Mouse (Mus musculus) kidney, embryonic 14.5 days (tissue): ENCODE results near the gene Bet1l. TPM values are rescaled to one million over a fixed set of nuclear protein-coding genes. Genes with fewer than 3 reads are reported as not detected.
A peak's percentile ranks its signal among the peaks of the same experiment; 100 is the strongest.

Experiments
- ATAC-seq: fragments of 200-750 bp; cut with Nextera tagmentation; 2 replicates; pipeline ENCODE4 v1.8.0; 2017; ENCODE audit warnings: moderate number of reproducible peaks, mild to moderate bottlenecking, moderate TSS enrichment, moderate library complexity; ENCODE audit not compliant: low FRiP score, low TSS enrichment
- H3K27ac ChIP-seq: fragments of 300-500 bp; sonication (generic); 2 replicates; pipeline ENCODE4 v1.5.1; 2014; ENCODE audit warnings: low read depth, mild to moderate bottlenecking, low read length, moderate library complexity, mixed read lengths
- H3K27me3 ChIP-seq: fragments of 300-500 bp; sonication (generic); 2 replicates; pipeline ENCODE4 v1.6.1; 2014; ENCODE audit warnings: mild to moderate bottlenecking, low read length; ENCODE audit not compliant: control insufficient read depth, insufficient read depth
- H3K36me3 ChIP-seq: fragments of 300-500 bp; sonication (generic); 2 replicates; pipeline ENCODE4 v1.6.1; 2014; ENCODE audit warnings: low read length, mixed read lengths; ENCODE audit not compliant: control insufficient read depth, insufficient read depth
- H3K4me1 ChIP-seq: fragments of 300-500 bp; sonication (generic); 2 replicates; pipeline ENCODE4 v1.6.1; 2014; ENCODE audit warnings: low read length, mixed read lengths; ENCODE audit not compliant: control insufficient read depth, insufficient read depth
- H3K4me2 ChIP-seq: fragments of 300-500 bp; sonication (generic); replicated peaks from 2 replicates; pipeline ENCODE4 v1.6.1; 2014; ENCODE audit warnings: low read depth, mild to moderate bottlenecking, low read length
- H3K4me3 ChIP-seq: fragments of 300-500 bp; sonication (generic); 2 replicates; pipeline ENCODE4 v1.5.1; 2014; ENCODE audit warnings: mild to moderate bottlenecking, low read length
- H3K9ac ChIP-seq: fragments of 300-500 bp; sonication (generic); 2 replicates; pipeline ENCODE4 v1.6.1; 2014; ENCODE audit warnings: low read depth, mild to moderate bottlenecking, low read length, moderate library complexity
- H3K9me3 ChIP-seq: fragments of 300-500 bp; sonication (generic); 2 replicates; pipeline ENCODE4 v1.6.1; 2016; ENCODE audit warnings: low read length; ENCODE audit not compliant: control insufficient read depth
- WGBS: fragments of 180-500 bp; shearing (Covaris S2); extraction: QIAGEN DNeasy Blood & Tissue Kit; methylation state at CpG from one replicate; pipeline ENCODE4 v1.1.7; 2014; 5-methylcytosine and 5-hydroxymethylcytosine counted together
- polyA plus RNA-seq: library from polyadenylated mRNA; unstranded; fragments of >200 nt; fragmentation: Nextera tagmentation; extraction: Ambion mirVana; gene quantifications from 2 replicates; pipeline ENCODE4 v1.2.1, GENCODE M21; 2014

Bet1l gene
- polyA plus RNA-seq, 1 experiment from 2014 or later, result 38.6 TPM

- no peak overlapping the region for H3K27ac ChIP-seq
- H3K4me2 ChIP-seq, result peak overlapping the region; percentile 88; the same call in 1 of the 2 replicates
- peaks cover 41% of the 10 kb centered on the region for H3K36me3 ChIP-seq
- peaks cover 15% of the 10 kb centered on the region for H3K4me1 ChIP-seq
- no peak overlapping the region; the same call in 1 of the 2 replicates for H3K4me3 ChIP-seq
- ATAC-seq, result no peak
- 87% methylated on average over 18 of the region's 18 CpGs for whole genome bisulfite sequencing
- H3K9me3 ChIP-seq, result no peaks in the 10 kb centered on the region
- H3K9ac ChIP-seq, result no peak overlapping the region
- H3K27me3 ChIP-seq, result no peaks in the 10 kb centered on the region
Observed at GRCm38 (mm10) chr7:140854483-140854882, 2.9 kb downstream of the Bet1l start.

GRCm38 (mm10) chr7:140853386-140853785 lies 4.0 kb downstream of the Bet1l start:
- peaks cover 14% of the 10 kb centered on the region for H3K4me1 ChIP-seq
- H3K36me3 ChIP-seq, result peaks cover 35% of the 10 kb centered on the region
- no peaks in the 10 kb centered on the region for H3K9me3 ChIP-seq
- no peak overlapping the region for H3K9ac ChIP-seq
- no peak overlapping the region for H3K4me3 ChIP-seq
- H3K4me2 ChIP-seq, result no peak overlapping the region
- H3K27me3 ChIP-seq, result no peaks in the 10 kb centered on the region
- no peak for ATAC-seq
- 86% methylated on average over 9 of the region's 9 CpGs for WGBS
- no peak overlapping the region for H3K27ac ChIP-seq

GRCm38 (mm10) chr7:140851916-140852315 lies 5.5 kb downstream of the Bet1l start:
- 87% methylated on average over 4 of the region's 4 CpGs for WGBS
- Histone ChIP-seq H3K36me3 (peaks cover 35% of the 10 kb centered on the region), H3K27ac (no peak overlapping the region), H3K9me3 (no peaks in the 10 kb centered on the region), H3K4me3 (no peak overlapping the region), H3K4me2 (no peak overlapping the region), H3K27me3 (no peaks in the 10 kb centered on the region), H3K9ac (no peak overlapping the region), H3K4me1 (peaks cover 7% of the 10 kb centered on the region; the same call in 1 of the 2 replicates)
- no peak for ATAC-seq

GRCm38 (mm10) chr7:140848591-140848990 lies 8.8 kb downstream of the Bet1l start:
- no peaks in the 10 kb centered on the region for H3K4me1 ChIP-seq
- WGBS, result 88% methylated on average over 10 of the region's 10 CpGs
- no peaks in the 10 kb centered on the region for H3K27me3 ChIP-seq
- H3K27ac ChIP-seq, result no peak overlapping the region
- no peak overlapping the region for H3K9ac ChIP-seq
- no peak overlapping the region for H3K4me3 ChIP-seq
- H3K9me3 ChIP-seq, result no peaks in the 10 kb centered on the region
- H3K36me3 ChIP-seq, result peaks cover 22% of the 10 kb centered on the region
- no peak overlapping the region for H3K4me2 ChIP-seq
- no peak for ATAC-seq

GRCm38 (mm10) chr7:140847755-140848580 lies 9.4 kb downstream of the Bet1l start, which contains the start of gene Odf3:
Odf3 (plus strand) TSS chr7:140847805.
- no peak within 1 kb of the TSS for H3K27ac ChIP-seq
- H3K27me3 ChIP-seq, result no peaks in the 10 kb centered on the region
- no peaks in the 10 kb centered on the region for H3K9me3 ChIP-seq
- H3K4me1 ChIP-seq, result no peaks in the 10 kb centered on the region
- H3K9ac ChIP-seq, result no peak within 1 kb of the TSS
- H3K4me2 ChIP-seq, result no peak within 1 kb of the TSS
- no peak within 1 kb of the TSS for H3K4me3 ChIP-seq
- 67% methylated on average over 11 of the region's 11 CpGs for WGBS
- no peak for ATAC-seq
- H3K36me3 ChIP-seq, result peaks cover 15% of the 10 kb centered on the region

- Histone ChIP-seq H3K27me3 (no peaks in the 10 kb centered on the region), H3K4me1 (no peaks in the 10 kb centered on the region), H3K9me3 (no peaks in the 10 kb centered on the region), H3K27ac (no peak overlapping the region), H3K9ac (no peak overlapping the region), H3K36me3 (peaks cover 3% of the 10 kb centered on the region), H3K4me3 (no peak overlapping the region), H3K4me2 (no peak overlapping the region)
- ATAC-seq, result no peak
- 87% methylated on average over 10 of the region's 10 CpGs for whole genome bisulfite sequencing
Observed at GRCm38 (mm10) chr7:140846676-140847075, 10.7 kb downstream of the Bet1l start.

GRCm38 (mm10) chr7:140845683-140846082 lies 11.7 kb downstream of the Bet1l start:
- no peak overlapping the region for H3K9ac ChIP-seq
- no peak overlapping the region for H3K4me2 ChIP-seq
- no peak overlapping the region for H3K4me3 ChIP-seq
- no peaks in the 10 kb centered on the region for H3K36me3 ChIP-seq
- no peak overlapping the region for H3K27ac ChIP-seq
- no peaks in the 10 kb centered on the region for H3K9me3 ChIP-seq
- no peak for ATAC-seq
- no peaks in the 10 kb centered on the region for H3K4me1 ChIP-seq
- WGBS, result 64% methylated on average over 4 of the region's 4 CpGs
- no peaks in the 10 kb centered on the region; the same call in 1 of the 2 replicates for H3K27me3 ChIP-seq

- Histone ChIP-seq H3K27ac (no peak within 1 kb of the TSS), H3K4me1 (no peaks in the 10 kb centered on the region), H3K27me3 (no peaks in the 10 kb centered on the region; the same call in 1 of the 2 replicates), H3K9me3 (no peaks in the 10 kb centered on the region), H3K36me3 (no peaks in the 10 kb centered on the region), H3K9ac (no peak within 1 kb of the TSS), H3K4me3 (no peak within 1 kb of the TSS), H3K4me2 (no peak within 1 kb of the TSS)
- WGBS, result 32% methylated on average over 14 of the region's 14 CpGs
- ATAC-seq, result peak; percentile 86
Observed at GRCm38 (mm10) chr7:140844905-140845665, 12.3 kb downstream of the Bet1l start, which contains the start of gene Scgb1c1. Scgb1c1 (plus strand) TSS chr7:140845547.

- Histone ChIP-seq H3K36me3 (no peaks in the 10 kb centered on the region), H3K4me3 (no peak overlapping the region), H3K27me3 (no peaks in the 10 kb centered on the region; the same call in 1 of the 2 replicates), H3K4me2 (no peak overlapping the region), H3K4me1 (no peaks in the 10 kb centered on the region), H3K9ac (no peak overlapping the region), H3K9me3 (no peaks in the 10 kb centered on the region), H3K27ac (no peak overlapping the region)
- no peak for ATAC-seq
- WGBS, result 79% methylated on average over 7 of the region's 7 CpGs
Observed at GRCm38 (mm10) chr7:140843806-140844205, 13.6 kb downstream of the Bet1l start.
